Comparison of ENCODE assay signal across 16 mouse cellular contexts in genomic region chr3:81925856-81926255, GRCm38 (mm10). TPM values are rescaled to one million over a fixed set of nuclear protein-coding genes. Genes with fewer than 3 reads are reported as not detected.
A peak's percentile ranks its signal among the peaks of the same experiment; 100 is the strongest.
DNase-seq lines count a peak whose midpoint lies in the region; TF ChIP-seq lines count a peak whose summit lies in the region.
"Had no signal": no experiment of that assay in that cellular context is flagged by ENCODE, and none has a peak within 500 bp of the region (broad histone marks: within the 10 kb centered on the region; RNA-seq: fewer than 3 reads in every experiment).

No protein-coding gene starts in this region.

- DNase-seq in left cerebral cortex, adult 2 months (ENCODE audit: extremely low spot score in 1 of 2, low spot score in 2 of 2): no peak
- no peak for DNase-seq in left cerebral cortex, postnatal 36 days (ENCODE audit: low spot score in 2 of 2)
- DNase-seq in MEL (ENCODE audit: low read depth, low spot score): peak; percentile 21
- DNase-seq in mesoderm, embryonic 11.5 days (ENCODE audit: low read depth, low spot score): peak; percentile 24
- peak; percentile 73 for DNase-seq in thymus, postnatal 0 days (ENCODE audit: low spot score)
- DNase-seq in right cerebral cortex, postnatal 36 days (ENCODE audit: low spot score in 2 of 2): no peak
- no peak for DNase-seq in layer of hippocampus, postnatal 14 days (ENCODE audit: low spot score in 2 of 2)
- no peak for DNase-seq in gastrocnemius, postnatal 25 days
- DNase-seq: cerebellum, adult 8-10 months; heart, postnatal 14 days; kidney, adult 18-20 months had no signal

- no peaks in the 10 kb centered on the region for H3K27me3 ChIP-seq in MEL (ENCODE audit: control insufficient read depth in 1 of 2, insufficient read depth in 2 of 2, low read length in 2 of 2)
- H3K27me3 ChIP-seq: limb, embryonic 15.5 days had no signal

- H3K4me1 ChIP-seq in MEL (ENCODE audit: control insufficient read depth in 1 of 2, insufficient read depth in 2 of 2, low read length in 2 of 2): no peaks in the 10 kb centered on the region
- H3K4me1 ChIP-seq: limb, embryonic 15.5 days had no signal

- H3K4me3 ChIP-seq in left cerebral cortex, adult 2 months: no peak overlapping the region
- no peak overlapping the region for H3K4me3 ChIP-seq in MEL (ENCODE audit: control insufficient read depth in 1 of 2, insufficient read depth in 1 of 2, low read depth in 2 of 2, low read length in 2 of 2)
- H3K4me3 ChIP-seq: limb, embryonic 15.5 days had no signal

- intact Hi-C loops in left cerebral cortex, adult 2 months (cut with DNase I): loop anchor here (2.0 to 10.0 kb wide), 6 partner anchors 887 to 1844 kb away; partner anchors contain the start of genes Glrb and Gria2
- intact Hi-C loops in left cerebral cortex, postnatal 36 days (cut with DNase I): loop anchor here (2.0 to 10.0 kb wide), 4 partner anchors 141 to 1841 kb away; partner anchors contain the start of gene Pdgfc

- TF ChIP-seq CTCF in left cerebral cortex, adult 2 months (IDR thresholded peaks at IDR 0.05): no peak
- TF ChIP-seq CTCF in MEL (IDR thresholded peaks at IDR 0.05 in 2 of 3, conservative IDR thresholded peaks at IDR 0.05 in 1 of 3; ENCODE audit: control insufficient read depth in 1 of 3, insufficient read depth in 1 of 3, low read depth in 2 of 3, low read length in 3 of 3, poor library complexity in 1 of 3, severe bottlenecking in 1 of 3): no peak

- no peak for TF ChIP-seq POLR2A in MEL (IDR thresholded peaks at IDR 0.05; ENCODE audit: control insufficient read depth in 1 of 2, insufficient read depth in 1 of 2, low read depth in 1 of 2, low read length in 2 of 2, poor library complexity in 1 of 2)

- peak overlapping the region; percentile 7; the same call in 1 of the 2 replicates for H3K27ac ChIP-seq in left cerebral cortex, adult 2 months
- no peak overlapping the region for H3K27ac ChIP-seq in MEL (ENCODE audit: control insufficient read depth, low read depth, low read length)
- H3K27ac ChIP-seq: limb, embryonic 15.5 days had no signal

- no peaks in the 10 kb centered on the region for H3K79me2 ChIP-seq in MEL (ENCODE audit: control insufficient read depth, insufficient read depth, low read length, poor library complexity)

- no peaks in the 10 kb centered on the region for H3K36me3 ChIP-seq in MEL (ENCODE audit: control insufficient read depth in 1 of 2, insufficient read depth in 2 of 2, low read length in 2 of 2)
- H3K36me3 ChIP-seq: limb, embryonic 15.5 days had no signal

- TF ChIP-seq EP300 in MEL (IDR thresholded peaks at IDR 0.05; ENCODE audit: low read depth in 1 of 2, low read length in 2 of 2): no peak

- no peak for TF ChIP-seq RAD21 in MEL (IDR thresholded peaks at IDR 0.05; ENCODE audit: low read depth, low read length)

- H3K9ac ChIP-seq in MEL (ENCODE audit: control insufficient read depth, low read depth, low read length, poor library complexity, severe bottlenecking): no peak overlapping the region
- H3K9ac ChIP-seq: limb, embryonic 15.5 days had no signal

- no peaks in the 10 kb centered on the region for H3K9me3 ChIP-seq in MEL (replicated peaks; ENCODE audit: insufficient read depth, low read length)
- H3K9me3 ChIP-seq: limb, embryonic 15.5 days had no signal

TF ChIP-seq in MEL, 35 proteins besides CTCF, POLR2A, EP300 and RAD21:
- TF ChIP-seq ETS1 (IDR thresholded peaks at IDR 0.05; ENCODE audit: low read depth, low read length): no peak
- TF ChIP-seq MXI1 (IDR thresholded peaks at IDR 0.05; ENCODE audit: low read depth, low read length): no peak
- no peak for TF ChIP-seq MYC (IDR thresholded peaks at IDR 0.05; ENCODE audit: low read depth, low read length)
- no peak for TF ChIP-seq NRF1 (IDR thresholded peaks at IDR 0.05; ENCODE audit: insufficient read depth, low read depth, low read length, poor library complexity, severe bottlenecking)
- no peak for TF ChIP-seq ELF1 (IDR thresholded peaks at IDR 0.05; ENCODE audit: low read depth, low read length)
- no peak for TF ChIP-seq SMC3 (IDR thresholded peaks at IDR 0.05; ENCODE audit: low read depth, low read length)
- TF ChIP-seq GATA1 (IDR thresholded peaks at IDR 0.05; ENCODE audit: low read depth, low read length): no peak
- no peak for TF ChIP-seq TCF12 (IDR thresholded peaks at IDR 0.05; ENCODE audit: low read depth, low read length)
- no peak for TF ChIP-seq POLR2AphosphoS2 (IDR thresholded peaks at IDR 0.05; ENCODE audit: low read length)
- no peak for TF ChIP-seq USF2 (IDR thresholded peaks at IDR 0.05; ENCODE audit: borderline replicate concordance in 1 of 2, insufficient read depth in 1 of 2, low read depth in 1 of 2, low read length in 2 of 2)
- TF ChIP-seq MAX (IDR thresholded peaks at IDR 0.05; ENCODE audit: low read length): no peak
- TF ChIP-seq SIN3A (IDR thresholded peaks at IDR 0.05; ENCODE audit: low read length): no peak
- no peak for TF ChIP-seq E2F4 (IDR thresholded peaks at IDR 0.05; ENCODE audit: borderline replicate concordance, low read depth, low read length)
TF ChIP-seq in MEL: peak in this region for 0.

RNA-seq across cellular contexts. Expression of gene Ctso, which starts 6.5 kb away (rescaled TPM):
- 10 to 100 TPM; 15.9 to 16.5 TPM for total RNA-seq in left cerebral cortex, adult 2 months (2021)
- 10 to 100 TPM; 16.6 to 18.7 TPM for total RNA-seq in left cerebral cortex, postnatal 36 days (2021)
- 0.23 and 0.50 TPM in 2 replicates for total RNA-seq in MEL (2012; rRNA removed)
- under 1 TPM in 1 of 2 experiments, not detected in 1; 0.15 TPM for polyA plus RNA-seq in MEL (2012; ENCODE audit: insufficient read depth in 1 of 2, insufficient read length in 2 of 2, low read depth in 1 of 2, low replicate concordance in 2 of 2, missing spikeins in 1 of 2)
- 25.5 and 32.7 TPM in 2 replicates for polyA plus RNA-seq in thymus, postnatal 0 days (2015; fragmentation: Nextera tagmentation; extraction: Ambion mirVana)
- 10 to 100 TPM; 16.8 to 18.4 TPM for total RNA-seq in layer of hippocampus, postnatal 14 days (2021)
- total RNA-seq in gastrocnemius, postnatal 25 days (2021): 1 to 10 TPM; 3.6 to 4.6 TPM

RNA-seq across cellular contexts. Expression of gene Tdo2, which starts 50.1 kb away (rescaled TPM):
- total RNA-seq in left cerebral cortex, adult 2 months (2021): under 1 TPM in 1 of 2 experiments, not detected in 1; 0.84 TPM
- under 1 TPM; 0.22 to 0.72 TPM for total RNA-seq in left cerebral cortex, postnatal 36 days (2021)
- not detected in 2 replicates for total RNA-seq in MEL (2012; rRNA removed)
- not detected for polyA plus RNA-seq in MEL (2012; ENCODE audit: insufficient read depth in 1 of 2, insufficient read length in 2 of 2, low read depth in 1 of 2, low replicate concordance in 2 of 2, missing spikeins in 1 of 2)
- polyA plus RNA-seq in thymus, postnatal 0 days (2015; fragmentation: Nextera tagmentation; extraction: Ambion mirVana): 0.69 and 1.4 TPM in 2 replicates
- total RNA-seq in layer of hippocampus, postnatal 14 days (2021): 10 to 100 TPM in 1 of 2 experiments, 1 to 10 TPM in 1; 9.8 to 10.6 TPM
- total RNA-seq in gastrocnemius, postnatal 25 days (2021): not detected
- total RNA-seq: heart, postnatal 14 days had no signal
- polyA plus RNA-seq: forebrain, embryonic 11.5 days; small intestine, adult 2 months had no signal

RNA-seq across cellular contexts. Expression of gene Asic5, which starts 56.2 kb away (rescaled TPM):
- not detected for total RNA-seq in left cerebral cortex, adult 2 months (2021)
- not detected for total RNA-seq in left cerebral cortex, postnatal 36 days (2021)
- total RNA-seq in MEL (2012; rRNA removed): not detected in 2 replicates
- polyA plus RNA-seq in MEL (2012; ENCODE audit: insufficient read depth in 1 of 2, insufficient read length in 2 of 2, low read depth in 1 of 2, low replicate concordance in 2 of 2, missing spikeins in 1 of 2): not detected
- 0.13 TPM in 2 replicates for polyA plus RNA-seq in thymus, postnatal 0 days (2015; fragmentation: Nextera tagmentation; extraction: Ambion mirVana)
- total RNA-seq in layer of hippocampus, postnatal 14 days (2021): not detected
- total RNA-seq in gastrocnemius, postnatal 25 days (2021): not detected
- total RNA-seq: heart, postnatal 14 days had no signal
- polyA plus RNA-seq: embryonic facial prominence, embryonic 11.5 days; forebrain, embryonic 11.5 days; limb, embryonic 15.5 days; urinary bladder, adult 2 months had no signal

Comparison
In these comparisons a context has a peak if more than half of its experiments do, and no peak if none do; other contexts are left out.
1. DNase-seq: peak in MEL (single experiment), mesoderm, embryonic 11.5 days (single experiment) and thymus, postnatal 0 days (single experiment); none in left cerebral cortex, adult 2 months (0 of 2), left cerebral cortex, postnatal 36 days (0 of 2), right cerebral cortex, postnatal 36 days (0 of 2), layer of hippocampus, postnatal 14 days (0 of 2) and gastrocnemius, postnatal 25 days (single experiment).
2. RNA of gene Tdo2, which starts 50.1 kb away (total RNA-seq): 9.8 to 10.6 TPM in layer of hippocampus, postnatal 14 days; 0.84 TPM in left cerebral cortex, adult 2 months, 0.22 to 0.72 TPM in left cerebral cortex, postnatal 36 days, not detected in gastrocnemius, postnatal 25 days and not detected in MEL; every median in the first group is over 4 times any median in the second.